Mouse (Mus musculus) kidney, postnatal 36 days (tissue): Measurements from ENCODE around the gene Krt17.
"Not testable (repeated sequence)": the region's sequence is repeated elsewhere in the genome, so short reads cannot be mapped to it uniquely, and the experiment has no call there.

ENCODE experiments used
- DNase-seq, 2 experiments: peaks; one replicate each; pipeline ENCODE4 v3.0.0; 2021 to 2022; ENCODE audit warnings: mixed read lengths in 2 of 2

Gene Krt17

GRCm38 (mm10) chr11:100262058-100262980 lies 1.5 kb upstream of the Krt17 start:
- no peak for DNase-seq

GRCm38 (mm10) chr11:100261235-100261605 lies 391 bp upstream of the Krt17 start:
- DNase-seq = no peak

GRCm38 (mm10) chr11:100259079-100259478 lies 1.8 kb downstream of the Krt17 start:
- DNase-seq = no peak

- DNase-seq = no peak
These were observed 2.9 kb downstream of the Krt17 start for GRCm38 (mm10) chr11:100257967-100258366.

- DNase-seq = no peak
These were observed 5.3 kb downstream of the Krt17 start for GRCm38 (mm10) chr11:100255514-100255913.

GRCm38 (mm10) chr11:100254360-100255090 lies 6.3 kb downstream of the Krt17 start:
- DNase-seq = no peak

- no peak for DNase-seq
These were observed 11.9 kb downstream of the Krt17 start, which contains the start of gene Krt16 for GRCm38 (mm10) chr11:100248852-100249465. TSS of gene Krt16 (minus strand) at chr11:100248902.

GRCm38 (mm10) chr11:100246471-100246870 lies 14.4 kb downstream of the Krt17 start:
- DNase-seq = not testable (repeated sequence)

- DNase-seq = not testable (repeated sequence)
These were observed 20.6 kb downstream of the Krt17 start for GRCm38 (mm10) chr11:100240272-100240671.

- DNase-seq = no peak
These were observed 39.1 kb downstream of the Krt17 start for GRCm38 (mm10) chr11:100221741-100222140.

GRCm38 (mm10) chr11:100219304-100219703 lies 41.5 kb downstream of the Krt17 start:
- DNase-seq = no peak

- no peak for DNase-seq
These were observed 52.3 kb downstream of the Krt17 start for GRCm38 (mm10) chr11:100208542-100208941.

GRCm38 (mm10) chr11:100207498-100207897 lies 53.3 kb downstream of the Krt17 start, which contains the start of gene Krt14:
TSS of gene Krt14 (minus strand) at chr11:100207548.
- no peak for DNase-seq
